Mouse (Mus musculus) inflammation-experienced regulatory T-cells, adult 6 months (primary cell): ENCODE data around the gene Zcchc18. TPM values are rescaled to one million over a fixed set of nuclear protein-coding genes. Genes with fewer than 3 reads are reported as not detected.
A peak's percentile ranks its signal among the peaks of the same experiment; 100 is the strongest.
"Not testable (repeated sequence)": the region's sequence is repeated elsewhere in the genome, so short reads cannot be mapped to it uniquely, and the experiment has no call there.

Experiments used
- ATAC-seq: one replicate; pipeline ENCODE4 v1.8.0; 2017
- polyA plus RNA-seq, 3 experiments: library from polyadenylated mRNA; unstranded; fragments of 100-300 nt; shearing (Covaris generic); gene quantifications; one replicate each; pipeline ENCODE4 v1.2.1; 2017

Gene Zcchc18
- polyA plus RNA-seq: 10 to 100 TPM; 51.8 to 54.5 (median 53.6) TPM

DNA sequence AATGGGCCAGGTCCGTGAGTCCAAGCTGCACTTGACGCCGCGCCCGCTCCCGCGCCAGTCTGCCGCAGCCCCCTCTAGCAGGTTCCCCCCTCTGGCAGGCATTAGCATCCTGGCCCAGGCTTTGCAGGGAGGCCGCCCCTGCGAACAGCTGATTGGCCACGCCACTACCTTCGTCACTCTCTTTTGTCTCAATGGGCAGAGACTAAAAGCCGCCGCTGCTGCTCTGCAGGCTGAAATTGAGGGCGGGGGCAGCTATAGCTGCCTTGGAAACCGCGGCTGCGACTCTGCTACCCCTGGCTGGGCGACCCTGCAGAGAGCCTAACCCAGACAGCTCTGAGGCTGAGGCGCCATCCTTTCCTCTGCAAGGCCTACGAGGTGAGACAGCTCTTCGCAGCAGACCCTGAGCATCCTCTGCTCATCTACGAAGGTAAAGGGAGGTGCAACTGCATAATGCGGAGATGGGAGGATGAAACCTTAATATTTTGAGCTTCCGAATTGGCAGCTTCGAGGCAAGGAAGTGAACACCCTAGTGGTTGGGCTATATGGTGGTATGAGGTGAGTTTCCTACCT, at the start of gene Zcchc18:
Gene Zcchc18, plus strand, starts transcription at position 178 of the 570 bp plus-strand sequence.
- ATAC-seq: peak; percentile 94

DNA sequence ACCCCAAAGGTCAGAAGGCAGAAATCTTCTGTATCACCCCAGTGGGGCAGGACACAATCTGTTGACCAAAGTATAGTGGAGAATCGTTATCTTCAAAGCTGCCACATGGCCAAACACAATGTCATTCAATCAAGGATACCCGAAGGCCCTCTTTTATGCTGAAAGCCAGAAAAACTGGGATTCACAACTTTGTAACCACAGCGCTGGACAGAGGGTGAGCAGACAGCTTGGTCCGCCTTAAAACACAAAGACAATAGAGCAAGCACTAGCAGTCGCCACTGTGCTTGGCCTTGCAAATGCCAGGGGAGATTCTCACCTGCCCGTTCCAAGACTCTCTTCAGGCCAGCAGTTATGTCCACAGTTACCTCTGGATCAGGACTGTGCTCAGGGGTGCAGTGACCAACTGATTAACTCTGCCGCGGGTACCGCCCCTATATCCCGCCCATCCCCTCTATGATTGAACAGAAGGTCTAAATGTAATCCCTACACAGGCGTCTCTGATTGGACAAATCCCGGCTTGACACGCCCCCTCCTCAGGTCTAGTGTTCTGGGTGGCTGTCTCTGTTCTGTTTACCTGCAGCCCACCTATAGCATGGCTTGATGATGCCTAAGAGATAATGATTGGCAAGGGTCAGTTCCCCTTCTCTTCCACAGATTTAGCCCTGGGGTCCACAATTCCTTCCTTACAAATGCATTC, 35.2 kb upstream of the Zcchc18 start:
- ATAC-seq: peak; percentile 78

DNA sequence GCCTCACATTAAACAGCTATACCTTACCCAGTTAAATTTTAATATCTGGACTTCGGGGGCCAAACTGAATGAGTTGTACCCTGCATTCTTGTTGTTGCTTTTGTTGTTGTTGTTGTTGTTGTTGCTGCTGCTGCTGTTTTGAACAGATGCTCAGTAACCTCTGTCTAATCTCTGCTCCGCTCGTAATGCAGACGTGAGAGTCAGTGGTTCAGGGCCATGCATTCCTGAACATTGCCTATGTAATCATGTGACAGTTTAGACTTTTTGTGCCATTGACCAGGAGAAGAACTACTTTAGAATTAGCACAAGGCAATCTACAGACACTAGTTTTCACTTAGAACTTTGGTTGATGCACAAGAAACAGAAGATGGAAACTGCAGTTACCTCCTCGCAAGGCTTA, 34.7 kb upstream of the Zcchc18 start:
- not testable (repeated sequence) for ATAC-seq

DNA sequence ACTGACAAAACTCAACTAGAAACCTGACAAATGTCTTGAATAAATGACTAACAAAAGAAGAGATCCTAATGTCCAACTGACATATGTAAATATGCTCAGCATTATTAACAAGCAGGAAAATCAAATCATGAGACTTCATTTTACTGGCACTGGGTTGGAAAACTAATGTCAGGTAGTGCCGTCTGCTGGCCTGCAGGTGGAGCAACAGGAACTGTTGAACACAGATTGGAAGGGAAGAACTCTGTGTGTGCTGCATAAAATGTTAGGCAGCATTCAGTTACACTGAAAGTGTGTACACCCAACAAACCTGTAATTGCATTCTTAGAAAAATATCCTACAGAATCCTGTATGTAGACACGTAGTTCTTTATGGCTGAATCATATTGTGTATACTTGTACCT, 33.3 kb upstream of the Zcchc18 start:
- ATAC-seq: peak; percentile 63

DNA sequence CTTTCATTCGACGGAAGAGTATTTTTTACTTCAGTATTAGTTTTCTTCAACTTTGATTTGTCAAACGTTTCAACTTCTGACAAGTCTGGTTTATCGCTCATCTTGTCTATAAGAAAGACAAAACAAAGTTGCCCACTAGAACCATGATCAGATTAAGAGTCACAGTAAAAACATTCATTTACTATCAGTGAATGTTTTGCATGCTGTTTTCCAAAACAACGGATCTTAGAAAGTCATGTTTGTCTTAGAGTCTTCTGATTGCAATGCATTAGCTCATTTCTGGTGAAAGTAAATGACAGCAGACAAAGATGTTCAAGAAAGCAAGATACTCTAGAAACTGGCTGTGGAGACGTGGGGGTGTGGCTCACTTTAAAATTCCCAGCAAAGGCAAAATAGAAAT, 17.6 kb upstream of the Zcchc18 start, which contains the start of gene Tmsb15b2:
Gene Tmsb15b2, minus strand, starts transcription at position 101 of the 400 bp plus-strand sequence.
- ATAC-seq: not testable (repeated sequence)

DNA sequence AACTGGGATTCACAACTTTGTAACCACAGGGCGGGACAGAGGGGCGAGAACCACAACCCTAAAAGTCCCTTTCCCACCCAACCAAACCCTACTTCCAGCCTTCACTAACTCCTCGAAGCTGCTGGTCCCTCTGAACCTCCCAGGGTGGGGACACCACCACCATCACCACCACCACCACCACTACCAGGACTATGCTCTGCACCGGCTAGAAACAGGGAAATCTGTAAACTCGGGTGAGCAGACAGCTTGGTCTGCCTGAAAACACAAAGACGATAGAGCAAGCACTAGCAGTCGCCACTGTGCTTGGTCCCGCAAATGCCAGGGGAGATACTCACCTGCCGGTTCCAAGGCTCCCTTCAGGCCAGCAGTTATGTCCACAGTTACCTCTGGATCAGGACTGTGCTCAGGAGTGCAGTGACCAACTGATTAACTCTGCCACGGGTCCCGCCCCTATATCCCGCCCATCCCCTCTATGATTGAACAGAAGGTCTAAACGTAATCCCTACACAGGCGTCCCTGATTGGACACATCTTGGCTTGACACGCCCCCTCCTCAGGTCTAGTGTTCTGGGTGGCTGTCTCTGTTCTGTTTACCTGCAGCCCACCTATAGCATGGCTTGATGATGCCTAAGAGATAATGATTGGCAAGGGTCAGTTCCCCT, 16.4 kb upstream of the Zcchc18 start, which contains the start of the genes Tmsb15l and Tmsb15b1:
Gene Tmsb15l, minus strand, starts transcription at position 446 of the 661 bp plus-strand sequence.
Gene Tmsb15b1, minus strand, starts transcription at position 451 of the 661 bp plus-strand sequence.
- peak; percentile 96 for ATAC-seq

DNA sequence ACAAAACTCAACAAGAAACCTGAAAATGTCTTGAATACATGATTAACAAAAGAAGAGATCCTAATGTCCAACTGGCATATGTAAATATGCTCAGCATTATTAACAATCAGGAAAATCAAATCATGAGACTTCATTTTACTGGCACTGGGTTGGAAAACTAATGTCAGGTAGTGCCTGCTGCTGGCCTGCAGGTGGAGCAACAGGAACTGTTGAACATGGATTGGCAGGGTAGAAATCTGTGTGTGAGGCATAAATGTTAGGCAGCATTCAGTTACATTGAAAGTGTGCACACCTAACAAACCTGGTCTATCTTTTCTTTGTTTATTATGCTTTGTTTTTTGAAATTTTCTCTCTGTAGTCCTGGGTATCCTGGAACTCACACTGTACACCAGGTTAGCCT, 14.3 kb upstream of the Zcchc18 start:
- ATAC-seq: peak; percentile 41

DNA sequence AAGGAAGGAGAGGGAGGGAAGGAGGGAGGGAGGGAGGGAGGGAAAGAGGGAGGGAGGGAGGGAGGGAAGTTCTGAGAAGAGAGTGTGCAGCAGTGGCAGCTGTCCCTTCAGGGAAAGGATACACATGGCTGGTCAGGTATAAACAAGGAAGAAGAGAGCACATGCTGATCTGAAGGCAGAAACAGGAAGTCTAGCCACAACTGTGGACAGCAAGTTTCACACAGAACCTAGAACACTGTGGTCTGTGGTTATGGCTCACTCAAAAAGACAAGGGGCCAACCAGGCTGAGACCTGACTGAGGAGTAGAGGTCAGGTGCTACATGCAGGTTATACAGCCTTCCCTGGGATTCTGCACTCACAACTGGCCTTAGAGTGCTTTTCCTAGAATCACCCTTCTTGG, 6.9 kb upstream of the Zcchc18 start:
- ATAC-seq: peak; percentile 71

DNA sequence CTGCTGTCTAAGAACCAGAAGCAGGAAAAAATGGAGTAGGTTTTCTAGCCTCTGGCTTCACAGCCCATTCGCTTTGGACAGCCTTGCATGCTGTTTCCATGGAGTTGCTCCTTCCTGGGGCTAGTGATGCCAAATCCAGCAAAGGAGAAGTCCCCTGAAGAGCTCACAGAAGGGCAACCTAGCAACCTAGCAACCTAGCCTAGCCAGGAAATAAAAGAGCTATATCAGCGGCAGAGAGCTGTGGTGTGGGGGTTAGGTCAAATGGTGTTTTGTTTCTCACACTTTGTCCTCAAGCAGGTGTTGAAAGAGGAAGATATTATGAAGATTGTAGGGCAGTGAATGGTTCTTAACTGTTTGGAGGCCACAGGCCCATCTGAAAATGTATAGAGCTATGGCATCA, 1.7 kb upstream of the Zcchc18 start:
- ATAC-seq: no peak

DNA sequence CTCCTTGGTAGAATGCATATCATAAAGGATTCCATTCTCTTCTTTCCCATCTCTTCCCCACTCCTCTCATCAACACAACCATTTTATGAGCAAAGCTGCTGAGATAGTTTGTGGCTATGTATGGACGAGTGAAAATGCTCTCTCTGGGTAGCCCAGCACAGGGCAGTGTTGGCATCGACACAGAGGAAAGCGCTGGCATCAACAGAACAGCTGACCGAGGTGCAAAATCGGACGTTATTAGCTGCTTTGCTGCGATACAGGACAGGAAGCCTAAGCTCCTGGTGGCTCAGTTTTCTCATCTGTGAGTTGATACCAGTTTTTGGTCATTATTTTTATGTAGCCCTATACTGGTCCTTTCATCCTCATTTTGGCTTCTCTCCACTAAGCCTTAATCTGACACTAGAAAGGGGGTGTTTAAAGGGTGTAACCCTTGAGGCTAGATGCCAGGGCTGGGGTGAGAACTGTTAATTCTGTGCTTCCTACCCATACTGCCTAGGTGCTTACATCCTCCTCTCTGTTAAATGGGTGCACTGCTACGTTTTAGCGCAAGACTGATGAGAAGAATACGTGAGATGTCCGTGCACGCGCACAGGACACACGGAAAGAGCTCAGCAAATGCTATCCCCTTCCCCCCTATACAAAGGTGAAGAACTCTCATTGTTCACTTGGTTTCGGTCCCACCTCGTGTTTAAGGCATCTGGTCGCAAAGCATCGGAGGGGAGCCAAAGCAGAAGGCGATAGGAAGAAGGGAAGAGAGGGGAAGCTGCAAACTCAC, 577 bp upstream of the Zcchc18 start:
- peak; percentile 49 for ATAC-seq

DNA sequence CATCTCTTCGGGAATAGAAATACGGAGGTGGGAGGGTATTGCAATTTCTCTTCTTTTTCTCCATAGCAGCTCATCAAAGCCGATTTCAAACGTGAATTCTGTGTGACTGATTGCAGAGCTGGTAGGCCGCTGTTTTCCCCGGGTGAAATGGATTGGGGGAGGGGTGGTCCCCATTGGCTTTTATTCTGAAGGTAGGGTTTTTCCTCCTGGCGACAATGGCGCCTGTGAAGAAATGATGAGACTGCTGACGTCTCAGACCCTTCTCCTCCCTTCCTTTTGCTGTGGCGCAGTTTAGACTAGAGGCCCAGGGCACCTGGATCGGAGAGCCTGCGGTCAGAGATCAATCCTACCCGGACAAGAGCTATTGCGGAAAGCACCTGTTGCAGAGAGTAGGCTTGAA, 686 bp downstream of the Zcchc18 start:
- ATAC-seq: no peak

DNA sequence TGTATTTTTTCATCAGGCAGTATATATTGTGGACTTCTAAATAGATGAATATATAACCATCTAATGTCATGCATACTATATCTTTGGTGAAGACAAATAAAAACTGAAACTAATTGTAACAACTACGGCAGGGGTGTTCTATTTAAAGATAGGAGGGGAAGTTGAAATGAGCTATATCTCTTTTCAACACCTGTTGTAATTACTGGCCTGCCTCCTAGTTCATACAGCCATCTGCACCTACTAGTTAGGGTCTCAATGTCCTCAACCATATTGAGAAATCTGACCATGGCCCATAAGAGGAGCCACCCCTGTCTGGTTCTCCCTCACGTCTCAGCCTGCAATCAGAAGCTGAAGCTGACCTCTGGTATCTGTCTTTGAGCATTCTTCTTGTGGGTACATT, 3.3 kb downstream of the Zcchc18 start:
- no peak for ATAC-seq

DNA sequence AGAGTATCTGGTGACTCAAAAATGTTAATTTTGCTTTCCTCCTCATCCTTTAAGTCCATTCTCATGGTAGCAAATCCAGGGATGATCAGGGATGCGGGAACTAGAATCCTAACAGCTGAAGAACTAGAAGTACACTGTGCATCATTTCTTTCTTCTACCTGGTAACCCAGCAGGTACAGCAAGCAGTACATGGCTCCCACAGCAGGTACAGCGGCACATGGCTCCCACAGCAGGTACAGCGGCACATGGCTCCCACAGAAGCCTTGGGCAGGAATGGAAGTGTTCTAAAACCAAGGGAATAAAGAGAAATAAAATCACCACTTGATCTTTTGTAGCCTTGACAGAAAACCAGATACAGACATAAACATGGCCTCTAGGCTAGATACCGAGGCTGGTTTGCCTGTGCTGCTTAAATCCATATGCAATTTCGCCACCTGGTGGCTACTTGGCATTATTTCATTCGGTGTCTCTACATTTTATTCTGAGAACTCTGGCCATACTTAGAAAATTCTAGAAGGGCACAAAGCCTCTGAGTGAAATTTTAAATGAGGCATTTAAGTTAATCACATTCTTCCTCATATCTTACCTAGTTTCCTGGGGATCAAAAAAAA, 22.2 kb downstream of the Zcchc18 start:
- peak; percentile 84 for ATAC-seq

DNA sequence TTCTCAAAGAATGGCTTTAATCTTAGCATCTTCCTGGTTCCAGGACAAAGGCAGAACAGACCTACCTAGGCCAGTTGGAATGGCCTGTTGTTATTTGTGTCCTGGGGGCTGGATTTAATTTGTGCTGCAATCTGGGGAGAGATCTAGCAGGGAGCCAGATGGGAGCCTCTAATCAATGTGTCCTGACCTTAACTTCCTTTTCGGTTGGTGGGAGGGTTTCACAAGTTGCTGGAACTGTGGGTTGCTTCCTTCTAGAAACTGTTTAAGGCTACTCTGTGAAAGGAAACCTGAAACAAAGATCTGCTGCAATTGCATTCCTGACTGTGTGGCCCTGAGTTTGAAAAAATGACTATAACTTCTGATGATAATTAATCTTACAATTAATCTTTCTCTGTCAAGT, 24.7 kb downstream of the Zcchc18 start:
- no peak for ATAC-seq

DNA sequence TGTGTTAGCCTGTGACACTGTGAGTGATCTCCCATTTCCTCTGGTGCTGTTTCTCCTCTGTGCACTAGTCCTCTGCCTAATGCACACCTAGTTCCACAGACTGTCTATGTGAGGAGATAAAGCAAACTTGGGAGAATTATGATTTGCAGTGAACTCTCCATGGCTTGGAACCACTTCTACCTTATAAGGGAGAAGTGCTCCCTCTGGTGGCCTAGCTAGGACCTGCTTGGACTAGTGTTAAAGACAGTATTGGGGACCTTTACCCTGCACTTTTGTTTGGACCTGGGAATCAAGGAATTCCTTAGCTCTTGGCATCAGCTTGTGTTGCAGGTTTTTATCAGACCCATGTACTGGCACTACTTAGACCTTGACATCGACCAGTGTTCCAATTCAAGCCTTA, 26.4 kb downstream of the Zcchc18 start:
- peak; percentile 79 for ATAC-seq

DNA sequence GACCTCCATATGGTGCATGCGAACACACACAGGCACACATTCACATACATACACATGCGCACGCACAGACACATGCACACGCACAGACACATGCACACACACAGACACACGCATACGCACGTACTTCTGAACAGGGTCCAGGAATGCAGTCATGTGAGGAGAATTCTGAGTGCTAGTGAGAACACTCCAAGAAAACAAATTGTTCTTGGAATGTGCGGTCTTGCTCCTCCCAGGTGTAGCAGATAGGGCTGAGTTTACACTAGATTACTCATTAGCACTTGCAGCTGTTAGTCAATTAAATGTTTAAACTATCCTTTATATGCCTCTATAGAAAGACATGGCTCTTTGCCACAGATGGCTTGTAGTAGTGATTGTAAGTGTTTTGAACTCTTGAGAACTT, 38.0 kb downstream of the Zcchc18 start:
- ATAC-seq: no peak

DNA sequence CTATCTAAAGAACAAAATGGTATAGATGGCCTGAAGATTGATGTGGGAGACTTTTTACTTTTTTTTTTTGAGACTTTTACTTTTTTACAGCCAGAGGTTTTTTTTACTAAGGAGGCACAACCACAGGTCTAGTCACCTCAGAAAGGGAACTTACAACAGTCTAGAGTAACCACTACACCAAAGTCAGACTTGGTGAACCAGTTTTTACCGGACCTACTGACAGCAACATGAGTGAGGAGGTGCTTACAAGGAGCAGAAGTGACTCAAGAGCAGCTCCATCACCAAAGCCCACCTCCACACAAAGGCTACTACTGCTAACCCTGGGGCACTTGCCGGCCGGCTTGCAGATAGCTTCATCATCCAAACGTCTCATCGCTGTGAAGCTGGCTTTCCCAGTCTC, 38.8 kb downstream of the Zcchc18 start:
- no peak for ATAC-seq

DNA sequence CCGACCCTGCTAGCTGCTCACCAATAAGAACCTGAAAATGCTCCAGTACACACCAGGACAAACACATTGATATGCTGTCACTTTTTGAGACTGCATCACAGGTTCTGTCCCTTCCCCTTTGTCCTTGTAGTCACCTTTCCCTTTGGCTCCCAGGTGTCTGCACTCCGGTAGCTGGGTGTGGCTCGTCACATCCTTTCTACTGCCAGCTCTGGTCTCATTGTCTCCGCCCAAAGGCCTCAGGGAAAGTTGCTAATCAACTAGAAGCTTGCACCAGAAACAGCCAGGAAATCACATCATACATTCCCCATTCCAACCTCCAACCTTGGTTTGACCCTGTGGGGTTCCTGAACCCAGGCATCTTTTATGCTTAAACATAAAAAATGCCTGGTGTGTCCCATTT, 41.4 kb downstream of the Zcchc18 start:
- no peak for ATAC-seq

DNA sequence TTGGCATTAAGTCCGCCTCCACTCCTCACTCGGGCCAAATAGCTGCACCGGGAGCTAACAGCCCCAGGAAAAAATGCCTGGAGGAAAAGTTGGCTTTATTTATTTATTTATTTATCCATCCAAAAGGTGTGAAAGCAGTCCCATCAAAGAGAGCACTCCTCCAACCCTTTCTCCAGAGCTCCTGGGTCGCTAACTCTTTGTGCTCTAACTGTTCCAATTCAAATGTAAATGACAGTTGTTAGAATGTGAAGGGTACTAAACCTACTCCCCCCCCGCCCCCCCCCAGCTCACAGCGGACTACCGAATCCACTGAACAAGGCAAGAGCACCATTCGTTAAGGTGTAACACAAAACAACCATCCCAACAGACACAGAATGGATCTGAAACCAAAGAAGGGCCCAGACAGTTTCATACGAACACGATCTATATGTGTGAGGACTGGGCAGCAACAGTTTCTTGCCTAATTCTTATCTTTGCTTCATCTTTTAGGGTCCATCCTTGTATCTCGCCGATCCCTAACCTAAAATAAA, 44.6 kb downstream of the Zcchc18 start:
- no peak for ATAC-seq

DNA sequence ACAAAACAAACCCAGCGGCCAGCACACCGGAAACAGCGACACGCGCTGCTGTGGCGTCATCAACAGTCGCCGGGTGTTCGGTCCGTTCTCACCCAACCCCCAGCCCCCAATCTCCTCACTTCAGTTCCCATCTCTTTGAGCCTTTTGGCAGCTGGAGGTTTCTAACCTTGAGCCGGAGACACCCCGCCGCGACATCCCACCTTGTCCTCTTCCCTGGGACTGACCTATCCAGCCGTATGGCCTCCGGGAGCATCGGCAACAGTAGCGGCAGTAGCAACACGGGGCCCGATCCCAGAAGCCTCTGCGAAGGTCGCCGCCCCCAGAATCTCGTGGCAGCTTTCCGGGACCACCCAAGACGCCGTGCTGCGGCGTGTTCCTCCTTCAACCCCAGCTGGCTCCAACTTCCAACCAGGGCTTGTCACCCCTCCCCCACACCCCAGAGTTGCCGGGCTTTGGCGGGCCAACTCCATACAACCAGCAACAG, 45.1 kb downstream of the Zcchc18 start, which contains the start of gene Slc25a53:
Gene Slc25a53, minus strand, starts transcription at position 303 of the 484 bp plus-strand sequence.
- peak; percentile 87 for ATAC-seq

DNA sequence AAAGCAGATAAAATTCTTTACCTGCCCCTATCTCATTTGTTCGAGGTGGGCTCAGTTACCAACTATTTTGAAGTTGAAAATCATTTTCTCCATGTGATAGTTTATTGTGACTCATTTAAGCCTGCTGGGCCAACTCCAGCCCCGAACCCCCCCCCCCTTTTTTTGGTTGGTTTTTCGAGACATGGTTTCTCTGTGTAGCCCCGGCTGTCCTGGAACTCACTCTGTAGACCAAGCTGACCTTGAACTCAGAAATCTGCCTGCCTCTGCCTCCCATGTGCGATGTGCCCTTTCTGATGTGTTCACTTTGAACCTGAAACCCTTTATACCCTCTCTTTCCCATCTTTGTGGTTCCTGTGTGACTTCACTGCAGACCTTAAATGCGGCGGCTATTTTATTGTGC, 45.5 kb downstream of the Zcchc18 start:
- peak; percentile 23 for ATAC-seq
